Mouse (Mus musculus) liver, embryonic 12.5 days (tissue): ENCODE results near the gene Klhl41. TPM values are rescaled to one million over a fixed set of nuclear protein-coding genes. Genes with fewer than 3 reads are reported as not detected.

ENCODE experiments used
- ATAC-seq: fragments of 200-750 bp; cut with Nextera tagmentation; 2 replicates; pipeline ENCODE4 v1.8.0; 2017; ENCODE audit warnings: moderate number of reproducible peaks, mild to moderate bottlenecking, moderate library complexity
- H3K27ac ChIP-seq: fragments of 300-500 bp; sonication (generic); 2 replicates; pipeline ENCODE4 v1.5.1; 2016; ENCODE audit warnings: mild to moderate bottlenecking
- H3K27me3 ChIP-seq: fragments of 300-500 bp; sonication (generic); replicated peaks from 2 replicates; pipeline ENCODE4 v1.6.1; 2016; ENCODE audit warnings: mild to moderate bottlenecking, moderate library complexity
- H3K36me3 ChIP-seq: fragments of 300-500 bp; sonication (generic); 2 replicates; pipeline ENCODE4 v1.6.1; 2016; ENCODE audit warnings: mild to moderate bottlenecking, moderate library complexity
- H3K4me1 ChIP-seq: fragments of 300-500 bp; sonication (generic); 2 replicates; pipeline ENCODE4 v1.6.1; 2016
- H3K4me2 ChIP-seq: fragments of 300-500 bp; sonication (generic); 2 replicates; pipeline ENCODE4 v1.6.1; 2016; ENCODE audit warnings: mild to moderate bottlenecking, moderate library complexity
- H3K4me3 ChIP-seq: fragments of 300-500 bp; sonication (generic); 2 replicates; pipeline ENCODE4 v1.5.1; 2016; ENCODE audit warnings: mild to moderate bottlenecking, moderate library complexity
- H3K9ac ChIP-seq: fragments of 300-500 bp; sonication (generic); 2 replicates; pipeline ENCODE4 v1.6.1; 2016; ENCODE audit warnings: mild to moderate bottlenecking, moderate library complexity
- H3K9me3 ChIP-seq: fragments of 300-500 bp; sonication (generic); replicated peaks from 2 replicates; pipeline ENCODE4 v1.6.1; 2016; ENCODE audit warnings: mild to moderate bottlenecking, moderate library complexity
- WGBS: fragments of 180-500 bp; shearing (Covaris S2); methylation state at CpG from one replicate; pipeline ENCODE4 v1.1.7; 2016; ENCODE audit not compliant: insufficient replicate concordance; 5-methylcytosine and 5-hydroxymethylcytosine counted together
- polyA plus RNA-seq: library from polyadenylated mRNA; unstranded; fragments of >200 nt; fragmentation: Nextera tagmentation; extraction: Ambion mirVana; gene quantifications from 2 replicates; pipeline ENCODE4 v1.2.1, GENCODE M21; 2016

The Klhl41 gene
- polyA plus RNA-seq, 1 experiment from 2014 or later = 0.13 TPM

GRCm38 (mm10) chr2:69723519-69723825, 53.6 kb downstream of the Klhl41 start:
- ATAC-seq = no peak
- Histone ChIP-seq H3K9me3 (no peaks in the 10 kb centered on the region), H3K9ac (peak overlapping the region; percentile 93), H3K4me3 (peak overlapping the region; percentile 97), H3K4me2 (peak overlapping the region; percentile 70), H3K27ac (peak overlapping the region; percentile 89), H3K27me3 (peaks cover 25% of the 10 kb centered on the region), H3K4me1 (peaks cover 20% of the 10 kb centered on the region), H3K36me3 (peaks cover 2% of the 10 kb centered on the region; the same call in 1 of the 2 replicates)
- under 1% methylated on average over 13 of the region's 13 CpGs for WGBS

Other genes starting within 250 kb of the Klhl41 start
- gene Lrp2, start 84.1 kb upstream of the Klhl41 start, polyA plus RNA-seq = 0.10 and 0.29 TPM in 2 replicates
- 4.9 and 6.8 TPM in 2 replicates for gene Bbs5, start 22.9 kb upstream of the Klhl41 start, polyA plus RNA-seq
- gene Fastkd1, start 43.4 kb downstream of the Klhl41 start, polyA plus RNA-seq = 7.9 and 8.4 TPM in 2 replicates
- 104 and 109 TPM in 2 replicates for gene Ppig, start 52.4 kb downstream of the Klhl41 start, polyA plus RNA-seq
- 0.46 and 0.53 TPM in 2 replicates for gene Ccdc173, start 119.5 kb downstream of the Klhl41 start, polyA plus RNA-seq
- gene Phospho2, start 119.5 kb downstream of the Klhl41 start, polyA plus RNA-seq = 16.3 and 16.7 TPM in 2 replicates
- 31.3 and 31.9 TPM in 2 replicates for gene Klhl23, start 151.8 kb downstream of the Klhl41 start, polyA plus RNA-seq
- 219 and 226 TPM in 2 replicates for gene Ssb, start 191.4 kb downstream of the Klhl41 start, polyA plus RNA-seq
- gene Mettl5, start 215.5 kb downstream of the Klhl41 start, polyA plus RNA-seq = 46.1 and 47.5 TPM in 2 replicates
- gene Ubr3, start 227.1 kb downstream of the Klhl41 start, polyA plus RNA-seq = 7.7 and 9.2 TPM in 2 replicates